ENCODE assay signal across 8 mouse cellular contexts in genomic region chr11:98768127-98769006, GRCm38 (mm10). TPM values are rescaled to one million over a fixed set of nuclear protein-coding genes. Genes with fewer than 3 reads are reported as not detected.
DNase-seq lines count a peak whose midpoint lies in the region; ATAC-seq and TF ChIP-seq lines count a peak whose summit lies in the region.

No protein-coding gene starts in this region.

- peaks cover 58% of the 10 kb centered on the region for H3K36me3 ChIP-seq in intestine, postnatal 0 days (ENCODE audit: control insufficient read depth, insufficient read depth)

- H3K4me2 ChIP-seq in intestine, postnatal 0 days (replicated peaks; ENCODE audit: low read depth): peak overlapping the region; percentile 53

- peak overlapping the region; percentile 6 for H3K27ac ChIP-seq in intestine, postnatal 0 days (ENCODE audit: low read depth, low read length)

- H3K4me3 ChIP-seq in intestine, postnatal 0 days (ENCODE audit: low read depth, low read length): peak overlapping the region; percentile 20

- no peaks in the 10 kb centered on the region for H3K9me3 ChIP-seq in intestine, postnatal 0 days (ENCODE audit: control insufficient read depth)

- H3K4me1 ChIP-seq in intestine, postnatal 0 days (replicated peaks; ENCODE audit: control insufficient read depth, insufficient read depth, low read length): peaks cover 16% of the 10 kb centered on the region

- TF ChIP-seq CTCF in intestine, postnatal 0 days (IDR thresholded peaks at IDR 0.05; ENCODE audit: low read depth): no peak

- DNase-seq in kidney, adult 18-20 months: peak; percentile 43
- DNase-seq in kidney, postnatal 25 days: no peak
- peak; percentile 57 to 60 for DNase-seq in cerebellum, postnatal 10 days
- peak; percentile 48 for DNase-seq in gastrocnemius, postnatal 10 days
- no peak for DNase-seq in spleen, adult 12 weeks (ENCODE audit: low spot score)

- no peaks in the 10 kb centered on the region for H3K27me3 ChIP-seq in intestine, postnatal 0 days (replicated peaks; ENCODE audit: control insufficient read depth, insufficient read depth, low read length)

- no peak overlapping the region; the same call in 1 of the 2 replicates for H3K9ac ChIP-seq in intestine, postnatal 0 days (ENCODE audit: low read depth, low read length)

- WGBS in intestine, postnatal 0 days: 27% methylated on average over 38 of the region's 39 CpGs

- no peak for ATAC-seq in intestine, postnatal 0 days
- ATAC-seq in megakaryocyte progenitor cell, adult 5-6 weeks (replicated peaks; ENCODE audit: poor library complexity): 0 out of 2 replicates have a peak, but pooled peaks have one; percentile 10
- ATAC-seq in granulocyte monocyte progenitor cell, adult 5-6 weeks (replicated peaks; ENCODE audit: poor library complexity, severe bottlenecking): no peak

RNA-seq across cellular contexts. Expression of gene Nr1d1, which starts 6.8 kb away (rescaled TPM):
- 10 to 100 TPM; 42.4 to 58.7 TPM for total RNA-seq in gastrocnemius, postnatal 10 days (2021)
- polyA plus RNA-seq in intestine, postnatal 0 days (2015; fragmentation: Nextera tagmentation; extraction: Ambion mirVana): 4.1 and 5.1 TPM in 2 replicates
- 3.3 and 3.5 TPM in 2 replicates for total RNA-seq in megakaryocyte progenitor cell, adult 5-6 weeks (2015)
- total RNA-seq in megakaryocyte progenitor cell, adult 5-6 weeks (2017): 0.47 and 0.87 TPM in 2 replicates
- 2.3 and 2.8 TPM in 2 replicates for total RNA-seq in granulocyte monocyte progenitor cell, adult 5-6 weeks (2014; fragmentation: Nextera tagmentation)
- total RNA-seq in granulocyte monocyte progenitor cell, adult 5-6 weeks (2017): 1.2 TPM in 1 of 2 replicates, not detected in the other

RNA-seq across cellular contexts. Expression of gene Msl1, which starts 26.9 kb away (rescaled TPM):
- 10 to 100 TPM; 62.6 to 74.1 TPM for total RNA-seq in gastrocnemius, postnatal 10 days (2021)
- 12.6 and 15.1 TPM in 2 replicates for polyA plus RNA-seq in intestine, postnatal 0 days (2015; fragmentation: Nextera tagmentation; extraction: Ambion mirVana)
- total RNA-seq in megakaryocyte progenitor cell, adult 5-6 weeks (2015): 60.8 and 62.0 TPM in 2 replicates
- total RNA-seq in megakaryocyte progenitor cell, adult 5-6 weeks (2017): 76.3 and 99.9 TPM in 2 replicates
- 72.7 and 75.0 TPM in 2 replicates for total RNA-seq in granulocyte monocyte progenitor cell, adult 5-6 weeks (2014; fragmentation: Nextera tagmentation)
- total RNA-seq in granulocyte monocyte progenitor cell, adult 5-6 weeks (2017): 59.8 and 70.1 TPM in 2 replicates

RNA-seq across cellular contexts. Expression of gene Thra, which starts 27.9 kb away (rescaled TPM):
- total RNA-seq in gastrocnemius, postnatal 10 days (2021): 100 to 1,000 TPM; 149 to 169 TPM
- 32.4 and 39.1 TPM in 2 replicates for polyA plus RNA-seq in intestine, postnatal 0 days (2015; fragmentation: Nextera tagmentation; extraction: Ambion mirVana)
- total RNA-seq in megakaryocyte progenitor cell, adult 5-6 weeks (2015): 34.2 and 34.6 TPM in 2 replicates
- total RNA-seq in megakaryocyte progenitor cell, adult 5-6 weeks (2017): 21.8 and 25.3 TPM in 2 replicates
- total RNA-seq in granulocyte monocyte progenitor cell, adult 5-6 weeks (2014; fragmentation: Nextera tagmentation): 39.3 and 39.5 TPM in 2 replicates
- 23.0 and 24.2 TPM in 2 replicates for total RNA-seq in granulocyte monocyte progenitor cell, adult 5-6 weeks (2017)

RNA-seq across cellular contexts. Expression of gene Casc3, which starts 36.3 kb away (rescaled TPM):
- total RNA-seq in gastrocnemius, postnatal 10 days (2021): 10 to 100 TPM; 19.1 to 26.2 TPM
- polyA plus RNA-seq in intestine, postnatal 0 days (2015; fragmentation: Nextera tagmentation; extraction: Ambion mirVana): 10.8 and 12.4 TPM in 2 replicates
- 38.3 and 39.0 TPM in 2 replicates for total RNA-seq in megakaryocyte progenitor cell, adult 5-6 weeks (2015)
- 18.3 and 31.7 TPM in 2 replicates for total RNA-seq in megakaryocyte progenitor cell, adult 5-6 weeks (2017)
- 46.1 and 46.7 TPM in 2 replicates for total RNA-seq in granulocyte monocyte progenitor cell, adult 5-6 weeks (2014; fragmentation: Nextera tagmentation)
- 13.6 and 31.8 TPM in 2 replicates for total RNA-seq in granulocyte monocyte progenitor cell, adult 5-6 weeks (2017)

RNA-seq across cellular contexts. Expression of gene Med24, which starts 39.1 kb away (rescaled TPM):
- total RNA-seq in gastrocnemius, postnatal 10 days (2021): 10 to 100 TPM; 47.8 to 52.5 TPM
- 14.7 and 18.5 TPM in 2 replicates for polyA plus RNA-seq in intestine, postnatal 0 days (2015; fragmentation: Nextera tagmentation; extraction: Ambion mirVana)
- total RNA-seq in megakaryocyte progenitor cell, adult 5-6 weeks (2015): 28.7 and 30.9 TPM in 2 replicates
- 36.2 and 46.3 TPM in 2 replicates for total RNA-seq in megakaryocyte progenitor cell, adult 5-6 weeks (2017)
- total RNA-seq in granulocyte monocyte progenitor cell, adult 5-6 weeks (2014; fragmentation: Nextera tagmentation): 57.3 and 68.2 TPM in 2 replicates
- 37.6 and 42.6 TPM in 2 replicates for total RNA-seq in granulocyte monocyte progenitor cell, adult 5-6 weeks (2017)

Comparison
In these comparisons a context has a peak if more than half of its experiments do, and no peak if none do; other contexts are left out.
1. DNase-seq: peak in kidney, adult 18-20 months (single experiment), cerebellum, postnatal 10 days (2 of 2) and gastrocnemius, postnatal 10 days (single experiment); none in kidney, postnatal 25 days (0 of 2) and spleen, adult 12 weeks (single experiment).
2. RNA of gene Nr1d1, which starts 6.8 kb away (total RNA-seq): 42.4 to 58.7 TPM in gastrocnemius, postnatal 10 days; 0.47 to 3.5 TPM in megakaryocyte progenitor cell, adult 5-6 weeks and 1.2 to 2.8 TPM in granulocyte monocyte progenitor cell, adult 5-6 weeks; every median in the first group is over 4 times any median in the second.